Mouse (Mus musculus): ENCODE data around the gene Cmip.

GRCm38 (mm10) chr8:117302072-117302471, 45.2 kb downstream of the Cmip start:
- no peak for TF ChIP-seq CTCF (IDR thresholded peaks at IDR 0.05; ENCODE audit: borderline replicate concordance, insufficient read depth, low read depth, low read length)
- no peak for TF ChIP-seq POLR2A (IDR thresholded peaks at IDR 0.05; ENCODE audit: borderline replicate concordance, insufficient read depth, low read length)

Measured in cerebellum, adult 2 months (tissue).